Mouse (Mus musculus): ENCODE measurements around the gene Limch1. TPM values are rescaled to one million over a fixed set of nuclear protein-coding genes. Genes with fewer than 3 reads are reported as not detected.

The Limch1 gene
- polyA plus RNA-seq, 1 experiment, result 23.9 TPM

GRCm38 (mm10) chr5:66943521-66943920 is 197.9 kb downstream of the Limch1 start:
- Histone ChIP-seq H3K27ac (ENCODE audit: control insufficient read depth, insufficient read depth, low read depth, low read length) (no peak overlapping the region), H3K4me3 (ENCODE audit: control insufficient read depth, low read depth, low read length) (no peak overlapping the region)
- TF ChIP-seq POLR2A (IDR thresholded peaks at IDR 0.05; ENCODE audit: control insufficient read depth, low read depth, low read length) (no peak), CTCF (IDR thresholded peaks at IDR 0.05; ENCODE audit: control insufficient read depth, insufficient read depth, insufficient replicate concordance, low read depth, low read length) (no peak)

DNA sequence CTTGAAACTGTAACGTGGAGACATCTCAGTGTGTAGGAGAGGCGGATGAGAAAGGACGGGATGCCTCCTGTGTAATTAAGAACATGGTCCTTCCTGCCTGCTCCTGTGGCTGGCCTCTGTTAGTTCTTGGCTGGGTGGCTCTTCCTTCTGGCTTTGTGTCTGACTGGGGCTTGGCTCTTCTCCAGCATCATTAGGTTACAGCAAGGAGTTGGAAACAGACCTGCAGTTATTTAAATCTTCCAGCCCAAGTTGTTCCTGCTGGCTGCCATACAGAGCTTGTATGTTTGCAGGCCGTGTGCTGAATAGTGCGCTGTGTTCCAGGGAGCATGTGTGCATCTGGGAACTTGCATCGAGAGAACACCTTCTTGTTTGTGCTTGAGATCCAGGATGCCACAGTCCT is 202.3 kb downstream of the Limch1 start:
- Histone ChIP-seq H3K36me3 (ENCODE audit: control insufficient read depth, insufficient read depth, low read length) (no peaks in the 10 kb centered on the region), H3K4me3 (ENCODE audit: control insufficient read depth, low read depth, low read length) (no peak overlapping the region), H3K4me1 (ENCODE audit: control insufficient read depth, insufficient read depth, low read length) (no peaks in the 10 kb centered on the region), H3K27ac (ENCODE audit: control insufficient read depth, insufficient read depth, low read depth, low read length) (no peak overlapping the region), H3K27me3 (ENCODE audit: control insufficient read depth, insufficient read depth, low read length) (no peaks in the 10 kb centered on the region)
- TF ChIP-seq CTCF (IDR thresholded peaks at IDR 0.05; ENCODE audit: control insufficient read depth, insufficient read depth, insufficient replicate concordance, low read depth, low read length), result no peak
- no peak for TF ChIP-seq POLR2A (IDR thresholded peaks at IDR 0.05; ENCODE audit: control insufficient read depth, low read depth, low read length)

More at GRCm38 (mm10) chr5:66943521-66943920, 197.9 kb downstream of the Limch1 start:
- no peaks in the 10 kb centered on the region for H3K36me3 ChIP-seq (ENCODE audit: control insufficient read depth, insufficient read depth, low read length)
- H3K4me1 ChIP-seq (ENCODE audit: control insufficient read depth, insufficient read depth, low read length), result no peaks in the 10 kb centered on the region
- H3K27me3 ChIP-seq (ENCODE audit: control insufficient read depth, insufficient read depth, low read length), result no peaks in the 10 kb centered on the region

DNA sequence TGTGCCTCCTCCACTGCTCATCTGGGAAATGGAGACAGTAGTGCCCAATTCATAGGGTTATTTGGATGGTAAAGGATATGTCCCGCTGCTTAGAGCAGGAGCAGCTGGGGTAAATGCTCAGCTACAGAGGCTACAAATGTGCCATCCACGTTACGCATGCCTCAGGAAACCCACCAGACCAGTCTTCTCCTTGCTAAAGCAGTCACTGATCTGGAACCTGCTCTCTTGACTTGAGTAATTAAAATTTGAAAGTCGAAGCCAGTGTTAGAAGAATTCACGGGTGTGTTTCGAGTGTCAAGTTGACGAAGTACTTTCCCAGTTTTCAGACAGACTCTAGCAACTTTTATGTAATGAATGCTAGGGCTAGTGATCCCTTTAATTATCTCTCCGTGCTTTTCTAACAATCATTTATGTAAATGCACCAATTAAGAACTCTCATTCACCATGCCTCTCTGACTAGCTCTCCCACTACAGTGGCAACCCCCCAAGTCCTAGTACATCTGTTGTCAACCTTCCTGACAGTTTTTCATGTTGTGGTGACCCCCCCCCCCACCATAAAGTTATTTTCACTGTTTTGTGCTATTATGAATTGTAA is 203.6 kb downstream of the Limch1 start:
- no peaks in the 10 kb centered on the region for H3K27me3 ChIP-seq (ENCODE audit: control insufficient read depth, insufficient read depth, low read length)
- no peaks in the 10 kb centered on the region for H3K4me1 ChIP-seq (ENCODE audit: control insufficient read depth, insufficient read depth, low read length)
- no peaks in the 10 kb centered on the region for H3K36me3 ChIP-seq (ENCODE audit: control insufficient read depth, insufficient read depth, low read length)
- no peak overlapping the region for H3K4me3 ChIP-seq (ENCODE audit: control insufficient read depth, low read depth, low read length)
- no peak for TF ChIP-seq CTCF (IDR thresholded peaks at IDR 0.05; ENCODE audit: control insufficient read depth, insufficient read depth, insufficient replicate concordance, low read depth, low read length)
- TF ChIP-seq POLR2A (IDR thresholded peaks at IDR 0.05; ENCODE audit: control insufficient read depth, low read depth, low read length), result no peak
- no peak overlapping the region for H3K27ac ChIP-seq (ENCODE audit: control insufficient read depth, insufficient read depth, low read depth, low read length)

DNA sequence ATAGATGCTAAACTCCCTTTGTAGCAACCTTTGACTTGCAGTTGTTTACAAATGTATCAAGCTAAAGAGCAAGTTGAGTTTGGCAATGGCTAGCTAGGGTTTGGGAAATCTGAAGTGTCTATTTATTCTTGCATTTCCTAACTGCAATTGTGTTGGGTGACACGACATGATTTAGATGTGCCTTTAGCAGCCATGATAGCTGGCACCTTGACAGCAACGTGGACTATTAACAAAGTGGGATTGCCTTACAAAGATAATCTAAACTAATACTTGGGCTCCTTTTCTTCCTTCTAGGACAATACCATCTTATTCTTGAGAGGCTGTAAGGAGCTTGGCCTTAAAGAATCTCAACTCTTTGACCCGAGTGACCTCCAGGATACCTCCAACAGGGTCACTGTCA is 207.7 kb downstream of the Limch1 start:
- Histone ChIP-seq H3K4me1 (ENCODE audit: control insufficient read depth, insufficient read depth, low read length) (no peaks in the 10 kb centered on the region), H3K36me3 (ENCODE audit: control insufficient read depth, insufficient read depth, low read length) (no peaks in the 10 kb centered on the region), H3K27me3 (ENCODE audit: control insufficient read depth, insufficient read depth, low read length) (no peaks in the 10 kb centered on the region), H3K4me3 (ENCODE audit: control insufficient read depth, low read depth, low read length) (no peak overlapping the region), H3K27ac (ENCODE audit: control insufficient read depth, insufficient read depth, low read depth, low read length) (no peak overlapping the region)
- TF ChIP-seq POLR2A (IDR thresholded peaks at IDR 0.05; ENCODE audit: control insufficient read depth, low read depth, low read length) (no peak), CTCF (IDR thresholded peaks at IDR 0.05; ENCODE audit: control insufficient read depth, insufficient read depth, insufficient replicate concordance, low read depth, low read length) (no peak)

DNA sequence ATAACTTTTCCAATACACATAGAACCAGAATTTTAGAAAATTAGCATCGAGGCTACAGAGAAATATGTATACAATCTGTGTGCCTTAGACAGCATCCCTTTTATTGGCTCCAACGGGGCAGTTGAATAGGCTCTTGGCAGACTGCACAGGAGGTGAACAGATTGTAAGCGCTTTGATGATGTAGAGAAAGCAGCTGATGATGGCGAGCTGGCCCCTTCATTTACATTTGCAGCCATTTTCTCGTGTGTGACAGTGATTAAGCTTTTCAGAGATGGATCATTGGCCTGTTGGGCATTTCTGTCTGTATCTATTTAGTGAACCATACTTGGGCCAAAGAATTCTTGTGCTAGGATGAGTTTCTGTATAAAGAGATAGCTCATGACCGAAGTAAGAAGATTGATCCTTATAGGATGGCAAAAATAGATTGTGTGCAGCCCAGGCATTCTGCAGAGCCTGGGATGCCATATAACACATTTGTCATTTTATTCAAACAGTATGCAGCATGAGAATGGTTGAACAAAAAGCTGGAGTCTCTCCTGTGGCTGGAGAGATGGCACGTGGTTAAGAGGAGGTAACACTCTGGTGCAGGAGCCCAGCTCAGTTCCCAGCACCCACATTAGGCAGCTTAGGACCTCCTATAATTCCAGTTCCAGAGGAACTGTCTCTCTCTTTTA is 208.5 kb downstream of the Limch1 start:
- H3K36me3 ChIP-seq (ENCODE audit: control insufficient read depth, insufficient read depth, low read length), result no peaks in the 10 kb centered on the region
- H3K27me3 ChIP-seq (ENCODE audit: control insufficient read depth, insufficient read depth, low read length), result no peaks in the 10 kb centered on the region
- H3K4me3 ChIP-seq (ENCODE audit: control insufficient read depth, low read depth, low read length), result no peak overlapping the region
- H3K4me1 ChIP-seq (ENCODE audit: control insufficient read depth, insufficient read depth, low read length), result no peaks in the 10 kb centered on the region
- TF ChIP-seq CTCF (IDR thresholded peaks at IDR 0.05; ENCODE audit: control insufficient read depth, insufficient read depth, insufficient replicate concordance, low read depth, low read length) (no peak), POLR2A (IDR thresholded peaks at IDR 0.05; ENCODE audit: control insufficient read depth, low read depth, low read length) (no peak)
- no peak overlapping the region for H3K27ac ChIP-seq (ENCODE audit: control insufficient read depth, insufficient read depth, low read depth, low read length)

GRCm38 (mm10) chr5:66955245-66955644 is 209.6 kb downstream of the Limch1 start:
- TF ChIP-seq POLR2A (IDR thresholded peaks at IDR 0.05; ENCODE audit: control insufficient read depth, low read depth, low read length) (no peak), CTCF (IDR thresholded peaks at IDR 0.05; ENCODE audit: control insufficient read depth, insufficient read depth, insufficient replicate concordance, low read depth, low read length) (no peak)
- no peaks in the 10 kb centered on the region for H3K4me1 ChIP-seq (ENCODE audit: control insufficient read depth, insufficient read depth, low read length)
- no peaks in the 10 kb centered on the region for H3K36me3 ChIP-seq (ENCODE audit: control insufficient read depth, insufficient read depth, low read length)
- no peaks in the 10 kb centered on the region for H3K27me3 ChIP-seq (ENCODE audit: control insufficient read depth, insufficient read depth, low read length)
- no peak overlapping the region for H3K27ac ChIP-seq (ENCODE audit: control insufficient read depth, insufficient read depth, low read depth, low read length)
- no peak overlapping the region for H3K4me3 ChIP-seq (ENCODE audit: control insufficient read depth, low read depth, low read length)

- H3K4me1 ChIP-seq (ENCODE audit: control insufficient read depth, insufficient read depth, low read length), result no peaks in the 10 kb centered on the region
- H3K4me3 ChIP-seq (ENCODE audit: control insufficient read depth, low read depth, low read length), result no peak overlapping the region
- no peaks in the 10 kb centered on the region for H3K27me3 ChIP-seq (ENCODE audit: control insufficient read depth, insufficient read depth, low read length)
- no peak for TF ChIP-seq POLR2A (IDR thresholded peaks at IDR 0.05; ENCODE audit: control insufficient read depth, low read depth, low read length)
- no peak for TF ChIP-seq CTCF (IDR thresholded peaks at IDR 0.05; ENCODE audit: control insufficient read depth, insufficient read depth, insufficient replicate concordance, low read depth, low read length)
- no peaks in the 10 kb centered on the region for H3K36me3 ChIP-seq (ENCODE audit: control insufficient read depth, insufficient read depth, low read length)
- H3K27ac ChIP-seq (ENCODE audit: control insufficient read depth, insufficient read depth, low read depth, low read length), result no peak overlapping the region
Measured at GRCm38 (mm10) chr5:66957656-66958055, 212.0 kb downstream of the Limch1 start.
